In genomic region chr8:117701246-117701645, GRCm38 (mm10) we compare ENCODE assay signal across 24 mouse cellular contexts. TPM values are rescaled to one million over a fixed set of nuclear protein-coding genes. Genes with fewer than 3 reads are reported as not detected.
DNase-seq lines count a peak whose midpoint lies in the region; ATAC-seq and TF ChIP-seq lines count a peak whose summit lies in the region.
"Had no signal": no experiment of that assay in that cellular context is flagged by ENCODE, and none has a peak within 500 bp of the region (broad histone marks: within the 10 kb centered on the region; RNA-seq: fewer than 3 reads in every experiment).

No protein-coding gene starts in this region.

- H3K4me2 ChIP-seq in kidney, embryonic 15.5 days, result no peak overlapping the region
- H3K4me2 ChIP-seq in liver, embryonic 11.5 days, result peak overlapping the region; percentile 44
- peak overlapping the region; percentile 66 for H3K4me2 ChIP-seq in liver, postnatal 0 days (ENCODE audit: low read depth, low read length)
- H3K4me2 ChIP-seq in forebrain, embryonic 11.5 days (ENCODE audit: low read depth, low read length, severe bottlenecking), result no peak overlapping the region
- H3K4me2 ChIP-seq: embryonic facial prominence, embryonic 12.5 days; forebrain, embryonic 15.5 days; hindbrain, embryonic 15.5 days; midbrain, embryonic 12.5 days had no signal

- 64% methylated on average over 8 of the region's 8 CpGs for WGBS in kidney, adult 2 months
- 87% methylated on average over 8 of the region's 8 CpGs for WGBS in kidney, embryonic 15.5 days
- WGBS in liver, embryonic 11.5 days, result 79% methylated on average over 8 of the region's 8 CpGs
- 51% methylated on average over 8 of the region's 8 CpGs for whole genome bisulfite sequencing in liver, postnatal 0 days (ENCODE audit: insufficient replicate concordance)
- WGBS in forebrain, embryonic 11.5 days, result 85% methylated on average over 8 of the region's 8 CpGs

- no peaks in the 10 kb centered on the region for H3K27me3 ChIP-seq in kidney, adult 2 months (replicated peaks; ENCODE audit: control insufficient read depth, insufficient read depth, low read length)
- no peaks in the 10 kb centered on the region for H3K27me3 ChIP-seq in kidney, embryonic 15.5 days
- peaks cover 3% of the 10 kb centered on the region for H3K27me3 ChIP-seq in Patski
- no peaks in the 10 kb centered on the region for H3K27me3 ChIP-seq in liver, embryonic 11.5 days (replicated peaks; ENCODE audit: control insufficient read depth, insufficient read depth, low read length)
- H3K27me3 ChIP-seq in liver, postnatal 0 days (ENCODE audit: insufficient read depth, low read length), result no peaks in the 10 kb centered on the region
- no peaks in the 10 kb centered on the region for H3K27me3 ChIP-seq in forebrain, embryonic 11.5 days (ENCODE audit: control insufficient read depth, insufficient read depth, low read length)
- H3K27me3 ChIP-seq: embryonic facial prominence, embryonic 12.5 days; forebrain, embryonic 15.5 days; hindbrain, embryonic 15.5 days had no signal

- H3K9ac ChIP-seq in kidney, embryonic 15.5 days, result no peak overlapping the region
- H3K9ac ChIP-seq in liver, embryonic 11.5 days (ENCODE audit: low read depth, low read length), result no peak overlapping the region
- H3K9ac ChIP-seq in liver, postnatal 0 days (replicated peaks), result peak overlapping the region; percentile 40; the same call in 1 of the 2 replicates
- no peak overlapping the region for H3K9ac ChIP-seq in forebrain, embryonic 11.5 days (ENCODE audit: low read length)
- H3K9ac ChIP-seq: embryonic facial prominence, embryonic 12.5 days; forebrain, embryonic 15.5 days; hindbrain, embryonic 15.5 days; midbrain, embryonic 12.5 days had no signal

- no peak for TF ChIP-seq EP300 in liver, postnatal 0 days (IDR thresholded peaks at IDR 0.05; ENCODE audit: low read depth)

- DNase-seq in kidney, adult 2 months, result peak; percentile 56
- DNase-seq in Patski (ENCODE audit: low read depth, low spot score), result no peak
- no peak for DNase-seq in liver, embryonic 11.5 days (ENCODE audit: low spot score)
- DNase-seq in liver, postnatal 0 days, result no peak
- DNase-seq in forebrain, embryonic 11.5 days (ENCODE audit: low spot score), result no peak
- DNase-seq in B cell, adult 2 months, result no peak
- no peak for DNase-seq in left cerebral cortex, postnatal 10 days (ENCODE audit: extremely low spot score in 1 of 2, low spot score in 2 of 2)
- DNase-seq: cerebellum, adult 11 months; cerebellum, postnatal 14 days; heart, postnatal 4 days; lung, adult 2 months; lung, postnatal 14 days; thymus, postnatal 36 days had no signal

- in situ Hi-C loops in Patski (cut with MboI; ENCODE audit: low pct_unique_long_range_greater_than_20kb), result no loop called here

- POLR2A ChIA-PET in Patski (lab: Charles Lee), result interaction anchor here (0.7 kb wide), 1 partner anchor 447 kb away, joined by 4 read pairs; no protein-coding TSS in a partner anchor

- peak overlapping the region; percentile 41; the same call in 1 of the 2 replicates for H3K27ac ChIP-seq in kidney, adult 2 months (ENCODE audit: insufficient read depth, low read depth, low read length)
- H3K27ac ChIP-seq in kidney, embryonic 15.5 days, result no peak overlapping the region
- peak overlapping the region; percentile 34 for H3K27ac ChIP-seq in liver, embryonic 11.5 days (ENCODE audit: low read depth, low read length)
- H3K27ac ChIP-seq in liver, postnatal 0 days (ENCODE audit: low read depth), result peak overlapping the region; percentile 94
- H3K27ac ChIP-seq in forebrain, embryonic 11.5 days (ENCODE audit: low read depth, low read length), result no peak overlapping the region
- H3K27ac ChIP-seq: embryonic facial prominence, embryonic 12.5 days; forebrain, embryonic 15.5 days; hindbrain, embryonic 15.5 days; left cerebral cortex, adult 2 months; midbrain, embryonic 12.5 days had no signal

- no peak overlapping the region for H3K4me3 ChIP-seq in kidney, adult 2 months (ENCODE audit: insufficient read depth, low read depth, low read length)
- H3K4me3 ChIP-seq in kidney, embryonic 15.5 days (replicated peaks), result no peak overlapping the region
- H3K4me3 ChIP-seq in liver, embryonic 11.5 days (ENCODE audit: low read depth, low read length), result no peak overlapping the region
- peak overlapping the region; percentile 47 for H3K4me3 ChIP-seq in liver, postnatal 0 days (ENCODE audit: low read depth, low read length)
- no peak overlapping the region for H3K4me3 ChIP-seq in forebrain, embryonic 11.5 days (ENCODE audit: low read depth, low read length)
- H3K4me3 ChIP-seq: embryonic facial prominence, embryonic 12.5 days; forebrain, embryonic 15.5 days; hindbrain, embryonic 15.5 days; left cerebral cortex, adult 2 months; midbrain, embryonic 12.5 days had no signal

- H3K36me3 ChIP-seq in kidney, adult 2 months (ENCODE audit: control insufficient read depth, insufficient read depth, low read length), result no peaks in the 10 kb centered on the region
- H3K36me3 ChIP-seq in kidney, embryonic 15.5 days, result no peaks in the 10 kb centered on the region
- H3K36me3 ChIP-seq in liver, embryonic 11.5 days (ENCODE audit: control insufficient read depth, insufficient read depth, low read length), result no peaks in the 10 kb centered on the region
- H3K36me3 ChIP-seq in liver, postnatal 0 days (replicated peaks; ENCODE audit: insufficient read depth, low read length), result no peaks in the 10 kb centered on the region
- no peaks in the 10 kb centered on the region for H3K36me3 ChIP-seq in forebrain, embryonic 11.5 days (ENCODE audit: control insufficient read depth, insufficient read depth, low read length)
- H3K36me3 ChIP-seq: embryonic facial prominence, embryonic 12.5 days; forebrain, embryonic 15.5 days; hindbrain, embryonic 15.5 days; midbrain, embryonic 12.5 days had no signal

- CTCF ChIA-PET in Patski (lab: Charles Lee), result interaction anchor here (1.2 to 1.4 kb wide), 2 partner anchors 68 to 71 kb away, joined by 3 read pairs; no protein-coding TSS in a partner anchor

- no peak for TF ChIP-seq POLR2A in kidney, adult 2 months (IDR thresholded peaks at IDR 0.05; ENCODE audit: low read depth, low read length)

- intact Hi-C loops in left cerebral cortex, postnatal 10 days (cut with DNase I), result no loop called here

- peaks cover 4% of the 10 kb centered on the region; the same call in 1 of the 2 replicates for H3K4me1 ChIP-seq in kidney, adult 2 months (ENCODE audit: control insufficient read depth, insufficient read depth, low read length)
- peaks cover 6% of the 10 kb centered on the region for H3K4me1 ChIP-seq in kidney, embryonic 15.5 days
- no peaks in the 10 kb centered on the region for H3K4me1 ChIP-seq in liver, embryonic 11.5 days (replicated peaks; ENCODE audit: control insufficient read depth, insufficient read depth, low read length)
- H3K4me1 ChIP-seq in liver, postnatal 0 days (ENCODE audit: insufficient read depth), result no peaks in the 10 kb centered on the region; the same call in 1 of the 2 replicates
- H3K4me1 ChIP-seq in forebrain, embryonic 11.5 days (replicated peaks; ENCODE audit: control insufficient read depth, insufficient read depth, low read length), result no peaks in the 10 kb centered on the region; the same call in 1 of the 2 replicates

- no peaks in the 10 kb centered on the region for H3K9me3 ChIP-seq in kidney, embryonic 15.5 days (replicated peaks)
- no peaks in the 10 kb centered on the region for H3K9me3 ChIP-seq in liver, embryonic 11.5 days (ENCODE audit: control insufficient read depth, low read length)
- H3K9me3 ChIP-seq in liver, postnatal 0 days (ENCODE audit: low read length), result no peaks in the 10 kb centered on the region
- no peaks in the 10 kb centered on the region for H3K9me3 ChIP-seq in forebrain, embryonic 11.5 days (ENCODE audit: control insufficient read depth, low read length)
- H3K9me3 ChIP-seq: embryonic facial prominence, embryonic 12.5 days; forebrain, embryonic 15.5 days; hindbrain, embryonic 15.5 days; midbrain, embryonic 12.5 days had no signal

- no peak for ATAC-seq in kidney, embryonic 15.5 days (replicated peaks; ENCODE audit: low FRiP score)
- ATAC-seq in Patski, result peak; percentile 1
- ATAC-seq in liver, embryonic 11.5 days (replicated peaks; ENCODE audit: low FRiP score), result no peak
- ATAC-seq in liver, postnatal 0 days, result peak; percentile 68
- no peak for ATAC-seq in forebrain, embryonic 11.5 days (replicated peaks; ENCODE audit: low FRiP score)
- ATAC-seq: forebrain, embryonic 15.5 days had no signal

- TF ChIP-seq CTCF in kidney, adult 2 months (conservative IDR thresholded peaks at IDR 0.05; ENCODE audit: insufficient read depth, insufficient read length, low read depth, low read length), result no peak
- no peak for TF ChIP-seq CTCF in Patski (IDR thresholded peaks at IDR 0.05)
- no peak for TF ChIP-seq CTCF in liver, postnatal 0 days (IDR thresholded peaks at IDR 0.05; ENCODE audit: low read depth)

RNA-seq across cellular contexts. Expression of gene Hsd17b2, which starts 0.5 kb away (rescaled TPM):
- 3.0 and 4.2 TPM in 2 replicates for polyA plus RNA-seq in kidney, adult 2 months (2012; rRNA removed)
- polyA plus RNA-seq in kidney, embryonic 15.5 days (2015; fragmentation: Nextera tagmentation; extraction: Ambion mirVana), result 2.2 and 2.6 TPM in 2 replicates
- polyA plus RNA-seq in Patski (2021), result 3.2 TPM
- polyA plus RNA-seq in liver, embryonic 11.5 days (2014; fragmentation: Nextera tagmentation; extraction: Ambion mirVana), result 13.8 and 15.6 TPM in 2 replicates
- polyA plus RNA-seq in liver, postnatal 0 days (2015; fragmentation: Nextera tagmentation; extraction: Ambion mirVana), result 189 and 204 TPM in 2 replicates
- polyA plus RNA-seq in forebrain, embryonic 11.5 days (2014; fragmentation: Nextera tagmentation; extraction: Ambion mirVana), result not detected in 2 replicates
- under 1 TPM in 1 of 2 experiments, not detected in 1; 0.56 TPM for total RNA-seq in left cerebral cortex, postnatal 10 days (2021)
- total RNA-seq: adrenal gland, adult 18-20 months; gastrocnemius, adult 8-10 months; heart, postnatal 4 days; layer of hippocampus, postnatal 10 days; left cerebral cortex, adult 2 months; megakaryocyte progenitor cell, adult 5-6 weeks had no signal
- polyA plus RNA-seq: embryonic facial prominence, embryonic 12.5 days; forebrain, embryonic 15.5 days; limb, embryonic 11.5 days; midbrain, embryonic 12.5 days had no signal

RNA-seq across cellular contexts. Expression of gene Sdr42e1, which starts 27.8 kb away (rescaled TPM):
- polyA plus RNA-seq in kidney, adult 2 months (2012; rRNA removed), result 6.6 and 7.4 TPM in 2 replicates
- polyA plus RNA-seq in kidney, embryonic 15.5 days (2015; fragmentation: Nextera tagmentation; extraction: Ambion mirVana), result 2.1 and 2.5 TPM in 2 replicates
- polyA plus RNA-seq in Patski (2021), result 1.6 TPM
- polyA plus RNA-seq in liver, embryonic 11.5 days (2014; fragmentation: Nextera tagmentation; extraction: Ambion mirVana), result 1.0 and 1.7 TPM in 2 replicates
- 12.6 and 12.8 TPM in 2 replicates for polyA plus RNA-seq in liver, postnatal 0 days (2015; fragmentation: Nextera tagmentation; extraction: Ambion mirVana)
- polyA plus RNA-seq in forebrain, embryonic 11.5 days (2014; fragmentation: Nextera tagmentation; extraction: Ambion mirVana), result 0.27 TPM in 1 of 2 replicates, not detected in the other
- 1 to 10 TPM; 4.1 to 4.9 TPM for total RNA-seq in left cerebral cortex, postnatal 10 days (2021)

Comparison
In these comparisons a context has a peak if more than half of its experiments do, and no peak if none do; other contexts are left out.
1. H3K27ac ChIP-seq: peak in kidney, adult 2 months (single experiment), liver, embryonic 11.5 days (single experiment) and liver, postnatal 0 days (single experiment); none in kidney, embryonic 15.5 days (single experiment) and forebrain, embryonic 11.5 days (single experiment).
2. ATAC-seq: peak in Patski (single experiment) and liver, postnatal 0 days (single experiment); none in kidney, embryonic 15.5 days (single experiment), liver, embryonic 11.5 days (single experiment) and forebrain, embryonic 11.5 days (single experiment).
3. RNA of gene Hsd17b2, which starts 0.5 kb away (polyA plus RNA-seq): 189 to 204 TPM in liver, postnatal 0 days; 13.8 to 15.6 TPM in liver, embryonic 11.5 days, 3.2 TPM in Patski (single experiment), 3.0 to 4.2 TPM in kidney, adult 2 months, 2.2 to 2.6 TPM in kidney, embryonic 15.5 days and not detected in forebrain, embryonic 11.5 days; every median in the first group is over 10 times any median in the second.
4. H3K4me2 ChIP-seq: peak in liver, embryonic 11.5 days (single experiment) and liver, postnatal 0 days (single experiment); none in kidney, embryonic 15.5 days (single experiment) and forebrain, embryonic 11.5 days (single experiment).